Mouse (Mus musculus) megakaryocyte-erythroid progenitor cell, adult 5-6 weeks (primary cell): Measurements from ENCODE around the gene Lrrc27. TPM values are rescaled to one million over a fixed set of nuclear protein-coding genes. Genes with fewer than 3 reads are reported as not detected.

Source experiments
- ATAC-seq: replicated peaks from 2 replicates; pipeline ENCODE4 v1.8.0; 2016; ENCODE audit warnings: mild to moderate bottlenecking, inconsistent platforms; ENCODE audit not compliant: severe bottlenecking, poor library complexity, low FRiP score, low TSS enrichment
- total RNA-seq, 2 experiments: library from RNA; stranded (forward) in 1 of 2; stranded (reverse) in 1 of 2; fragments of 200-1000, 215-1000 nt in 1 of 2; fragments of >200 nt in 1 of 2; fragmentation: Nextera tagmentation in 1 of 2; gene quantifications; 2 replicates each; pipeline ENCODE4 v1.2.3; 2014 to 2017

Lrrc27 gene
- total RNA-seq (2014; fragmentation: Nextera tagmentation): 2.4 TPM in 1 of 2 replicates, not detected in the other
- total RNA-seq (2017): 0.56 and 1.4 TPM in 2 replicates

DNA sequence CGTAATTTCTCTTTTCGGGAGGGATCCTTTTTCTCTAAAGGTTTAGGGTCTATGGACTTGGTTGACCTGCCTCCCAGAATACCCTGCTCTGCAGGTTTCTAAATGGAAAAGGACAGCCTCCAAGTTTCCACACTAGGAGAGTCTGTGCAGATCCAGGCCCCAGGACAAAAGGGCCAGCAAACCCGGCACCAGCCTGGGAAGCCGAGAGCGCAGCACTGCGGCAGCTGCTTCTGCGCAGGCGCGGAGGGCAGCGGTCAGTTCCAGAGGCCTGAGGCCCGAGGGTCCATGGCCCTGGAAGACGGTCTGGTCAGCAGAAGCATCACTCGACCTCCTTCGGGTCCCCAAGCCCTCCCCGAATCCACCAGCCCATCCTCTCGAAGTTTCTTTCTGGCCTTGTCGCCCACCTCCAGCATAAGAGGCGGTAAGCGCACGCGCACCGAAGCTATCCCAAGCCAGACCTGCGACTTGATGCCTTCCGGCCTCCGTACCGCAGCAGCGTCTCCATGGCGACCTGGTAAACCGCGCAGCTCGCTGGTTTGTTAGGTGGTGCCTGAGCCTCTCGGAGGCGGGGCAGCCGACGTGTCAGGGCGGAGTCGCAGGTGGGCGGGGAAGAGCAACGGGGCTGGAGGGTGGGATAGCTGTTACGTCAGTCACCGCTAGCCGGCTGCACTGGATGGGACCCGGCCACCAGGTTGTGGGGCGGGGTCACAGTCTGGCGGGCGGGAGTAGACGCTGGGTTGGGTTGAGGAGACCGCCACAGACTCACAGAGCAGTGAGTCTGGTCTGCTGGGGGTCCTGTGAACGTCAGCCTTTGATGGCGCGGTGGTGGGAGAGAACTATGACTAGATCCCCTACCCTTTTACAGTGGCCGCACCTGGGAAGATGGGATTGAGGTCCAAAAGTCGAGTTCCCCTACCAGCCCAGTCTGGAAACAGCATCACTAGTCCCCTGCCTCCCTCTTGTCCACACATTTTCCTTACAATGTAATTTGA, at the start of gene Lrrc27, which contains the start of gene Stk32c:
Gene Lrrc27, plus strand, starts transcription at position 235 of the 992 bp plus-strand sequence.
Gene Stk32c, minus strand, starts transcription at position 554 of the 992 bp plus-strand sequence.
- ATAC-seq: peak; percentile 98

DNA sequence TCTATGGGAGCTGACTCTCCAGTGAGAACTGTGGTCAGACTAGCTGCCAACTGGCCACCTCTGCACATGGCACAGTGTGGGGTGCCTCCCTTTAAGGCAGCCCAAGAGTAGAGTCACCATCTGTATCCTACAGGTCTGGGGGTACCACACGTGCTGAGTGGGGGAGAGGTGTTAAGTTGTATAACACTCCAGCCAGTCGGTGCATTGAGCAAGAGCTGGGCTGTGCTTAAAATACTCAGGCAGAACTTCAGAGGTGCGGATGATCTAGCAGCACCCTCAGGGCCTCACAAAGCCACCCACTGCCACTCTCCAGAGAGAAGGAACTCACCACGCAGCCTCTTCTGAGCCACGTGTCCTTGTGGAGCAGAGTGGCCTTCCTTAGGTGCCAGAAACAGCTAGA, 48.4 kb upstream of the Lrrc27 start:
- no peak for ATAC-seq

DNA sequence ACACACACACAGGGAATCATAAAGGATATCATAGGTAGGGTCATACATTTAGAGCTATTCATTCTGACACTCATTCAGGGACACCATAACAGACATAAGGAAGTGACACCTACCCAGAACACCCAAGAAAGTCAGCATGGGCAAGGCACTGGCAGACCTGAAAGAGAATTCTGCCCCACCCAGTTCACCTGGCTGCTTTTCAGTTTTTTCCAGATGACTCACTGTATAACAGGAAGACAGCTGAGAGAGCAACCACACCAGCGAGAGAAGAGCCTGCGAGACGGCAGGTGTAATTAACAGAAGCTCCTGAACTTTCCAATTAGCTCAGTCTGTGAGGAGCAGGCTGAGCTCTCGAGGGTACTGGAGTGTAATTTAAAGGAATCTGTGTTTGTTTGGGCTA, 43.6 kb upstream of the Lrrc27 start:
- ATAC-seq: no peak

DNA sequence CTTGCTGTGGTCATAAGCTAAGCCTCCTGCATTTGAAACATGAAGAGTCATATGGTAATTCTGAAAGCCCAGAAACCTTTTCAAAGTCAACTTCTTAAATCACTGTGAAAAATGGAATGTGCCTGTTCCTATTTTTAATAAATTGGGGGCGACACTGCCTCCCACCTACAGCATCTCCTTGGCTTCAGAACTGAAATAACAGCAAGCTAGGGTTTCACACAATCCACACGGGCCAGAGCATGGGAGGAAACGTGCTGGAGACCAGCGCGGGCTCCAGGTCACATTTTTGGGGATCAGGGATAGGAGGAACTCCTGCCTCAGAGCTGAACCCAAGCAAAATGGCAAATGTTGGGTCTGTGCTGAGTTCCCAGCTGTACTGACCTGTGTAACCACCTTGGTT, 33.5 kb upstream of the Lrrc27 start:
- ATAC-seq: no peak

DNA sequence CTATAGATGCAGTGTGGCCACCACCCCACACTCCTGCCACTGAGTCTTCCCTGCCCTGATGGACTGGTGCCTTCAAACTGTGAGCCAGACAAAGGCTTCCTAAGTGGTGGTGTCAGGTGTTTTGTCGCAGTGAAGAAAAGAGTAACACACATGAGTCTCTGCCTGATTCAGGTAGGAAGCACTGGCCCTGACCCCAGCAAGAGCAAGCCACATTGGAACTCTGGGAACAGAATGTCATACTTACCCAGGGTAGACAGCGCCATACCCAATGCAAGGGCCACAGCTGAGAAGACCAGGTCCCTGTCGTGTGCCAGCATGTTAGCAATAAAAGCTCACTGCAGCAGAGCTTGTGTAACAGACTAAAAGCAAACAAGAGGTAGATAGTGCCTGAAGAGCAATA, 32.7 kb upstream of the Lrrc27 start:
- ATAC-seq: no peak

DNA sequence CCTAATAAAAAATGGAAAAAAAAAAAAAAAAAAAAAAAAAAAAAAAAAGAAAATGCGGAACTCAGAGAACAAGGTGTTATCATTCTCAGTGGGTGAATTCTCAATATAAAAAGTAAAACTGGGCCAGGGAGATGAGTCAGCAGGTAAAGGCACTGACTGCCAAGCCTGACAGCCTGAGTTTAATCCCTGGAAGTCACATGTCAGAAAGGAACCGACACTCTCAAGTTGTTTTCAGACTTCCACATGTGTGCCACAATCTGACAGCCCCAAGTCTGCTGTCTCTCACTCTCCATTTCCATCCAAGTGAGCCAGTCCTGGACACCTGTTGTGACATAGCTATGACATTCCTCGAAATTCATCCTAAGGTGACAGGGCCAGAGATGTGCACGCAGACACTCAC, 28.4 kb upstream of the Lrrc27 start:
- no peak for ATAC-seq

DNA sequence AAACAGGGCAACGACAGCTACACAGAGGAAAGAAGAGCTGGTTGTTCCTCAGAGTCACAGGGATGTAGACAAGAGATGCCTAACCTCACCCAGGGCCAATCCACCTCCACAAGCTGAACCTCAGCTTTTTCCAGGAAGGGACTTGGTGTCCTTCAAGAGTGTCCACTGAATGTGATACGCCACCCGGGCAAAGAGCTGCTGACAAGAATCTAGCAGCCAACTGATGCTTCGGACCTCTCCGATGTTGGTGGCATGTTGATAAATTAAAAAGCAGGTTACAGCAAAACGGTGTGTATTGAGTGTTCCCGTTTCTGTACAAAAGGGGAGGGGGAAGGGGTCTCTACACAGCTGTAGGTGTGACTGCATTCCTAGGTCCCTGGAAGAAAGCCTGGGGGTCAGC, 27.9 kb upstream of the Lrrc27 start:
- ATAC-seq: no peak

DNA sequence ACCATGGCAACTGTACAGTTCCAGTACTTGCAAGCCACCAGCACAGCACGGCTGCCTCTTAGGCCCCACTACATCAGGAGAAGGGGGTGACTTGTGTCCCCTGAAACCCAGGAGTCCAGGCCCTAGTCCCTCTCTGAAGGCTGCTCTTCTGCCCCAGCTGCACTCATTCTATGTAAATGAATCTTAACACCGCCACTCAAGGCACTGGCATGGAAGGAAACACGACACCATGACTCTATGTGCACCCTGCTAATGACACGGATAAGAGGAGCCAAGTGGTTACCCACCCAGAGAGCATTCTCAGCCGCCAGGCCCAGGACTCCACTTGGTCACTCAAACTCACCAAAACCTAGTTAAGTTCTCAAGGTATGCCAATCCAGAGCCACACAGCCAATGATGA, 26.8 kb upstream of the Lrrc27 start:
- ATAC-seq: no peak

DNA sequence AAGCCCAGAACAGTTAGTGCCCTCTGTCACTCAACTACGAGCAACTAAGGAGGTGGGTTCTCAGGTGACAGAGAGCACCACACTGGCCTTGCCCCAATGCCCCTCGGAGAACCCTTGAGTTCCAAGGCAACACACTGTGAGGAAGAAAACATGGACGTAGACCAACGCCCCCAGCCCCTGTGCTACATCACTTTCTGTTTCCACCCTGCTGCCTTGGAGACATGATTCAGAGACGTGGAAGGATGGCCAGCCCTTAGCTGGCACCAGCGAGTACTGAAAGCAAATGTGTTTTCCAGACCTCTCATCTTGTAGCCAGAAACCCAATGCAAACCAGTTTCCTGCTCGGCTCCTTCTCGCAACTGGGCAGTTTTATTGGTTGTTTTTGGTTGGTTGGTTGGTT, 26.4 kb upstream of the Lrrc27 start:
- ATAC-seq: no peak

DNA sequence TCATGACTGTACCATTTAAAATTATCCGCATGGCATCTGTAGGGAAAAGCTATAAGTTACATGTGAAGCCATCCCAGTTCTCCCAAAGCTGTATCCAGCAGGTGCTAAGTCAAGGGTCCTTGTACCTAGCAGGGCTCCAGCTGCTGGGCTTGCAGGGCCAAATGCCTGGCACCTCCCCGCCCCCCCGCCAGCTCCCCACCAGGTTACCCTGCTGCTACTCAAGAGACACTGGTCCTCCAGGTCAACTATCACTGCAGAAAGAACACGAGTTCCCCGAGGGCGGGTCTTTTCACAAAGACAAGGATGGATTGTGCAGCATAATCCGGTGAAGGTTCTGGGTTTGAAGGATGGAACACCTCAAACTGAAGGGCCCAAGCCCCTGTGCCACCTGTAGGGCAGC, 25.5 kb upstream of the Lrrc27 start:
- ATAC-seq: no peak

DNA sequence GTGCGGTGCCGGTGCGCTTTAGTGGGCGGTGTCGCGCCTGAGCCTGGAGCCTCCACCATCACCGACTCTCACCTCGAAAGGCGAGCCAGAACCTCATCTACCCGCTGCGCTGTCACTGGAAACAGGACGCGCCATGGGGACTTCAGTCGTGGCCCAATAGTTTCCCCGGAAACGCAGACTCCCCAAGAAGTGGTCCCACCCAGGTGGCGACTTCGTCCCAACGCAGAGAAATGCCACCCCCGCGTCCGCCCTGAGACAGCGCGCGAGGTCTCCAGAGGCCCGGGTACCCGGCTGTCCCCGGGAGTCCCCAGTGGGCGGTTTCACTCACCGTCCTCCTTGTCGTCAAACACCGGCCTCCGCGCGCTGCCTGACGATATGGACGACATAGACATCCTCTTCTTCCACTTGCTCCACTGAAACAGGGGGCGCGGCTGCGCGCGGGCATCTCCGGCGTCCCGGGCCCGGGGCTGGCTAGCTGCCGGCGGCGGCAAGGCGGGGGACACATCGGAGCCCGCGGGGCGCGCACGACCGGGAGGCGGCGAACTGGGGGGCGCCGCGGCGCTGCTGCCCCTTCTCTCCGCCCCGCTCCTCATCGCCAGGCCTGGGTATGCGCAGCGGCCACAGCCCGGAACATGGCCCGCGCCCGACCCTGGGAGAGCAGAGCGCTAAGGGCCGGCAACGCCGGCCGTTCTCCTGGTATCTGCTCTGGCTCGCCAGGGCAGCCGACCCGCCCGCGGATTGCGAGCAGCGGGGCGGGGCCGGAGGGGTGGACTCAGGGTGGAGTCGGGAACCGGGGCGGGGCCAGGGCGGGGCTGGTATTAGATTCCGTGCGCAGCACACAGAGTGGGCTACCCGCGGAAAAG, 24.8 kb upstream of the Lrrc27 start:
- peak; percentile 91 for ATAC-seq

DNA sequence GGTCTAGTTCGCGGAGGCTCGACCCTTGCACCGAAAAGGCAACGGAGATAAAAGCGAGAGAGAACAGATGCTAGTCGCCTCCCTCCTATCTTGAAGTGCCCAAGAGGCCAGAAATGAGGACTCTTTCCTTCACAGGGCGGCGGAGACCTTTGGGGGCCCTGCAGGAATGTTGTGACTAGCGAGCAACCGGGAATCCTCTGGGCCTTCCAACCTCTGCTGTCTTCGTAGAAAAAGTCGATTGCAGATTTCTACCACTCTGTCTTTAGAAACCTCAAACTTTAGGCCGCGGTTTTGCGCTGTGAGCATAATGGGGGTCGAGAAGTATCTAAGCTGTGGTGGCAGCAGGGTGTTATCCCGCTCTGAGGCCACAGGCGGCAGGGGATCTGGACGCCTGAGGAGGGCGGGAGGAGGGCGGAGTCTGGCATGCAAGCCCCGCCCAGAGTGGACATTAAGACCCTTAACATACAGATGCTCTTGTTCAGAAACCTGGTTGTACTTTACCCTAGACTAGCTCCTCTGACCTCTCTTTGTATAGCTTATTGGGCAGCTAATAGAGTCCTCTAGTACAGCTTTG, 24.1 kb upstream of the Lrrc27 start:
- ATAC-seq: peak; percentile 63

DNA sequence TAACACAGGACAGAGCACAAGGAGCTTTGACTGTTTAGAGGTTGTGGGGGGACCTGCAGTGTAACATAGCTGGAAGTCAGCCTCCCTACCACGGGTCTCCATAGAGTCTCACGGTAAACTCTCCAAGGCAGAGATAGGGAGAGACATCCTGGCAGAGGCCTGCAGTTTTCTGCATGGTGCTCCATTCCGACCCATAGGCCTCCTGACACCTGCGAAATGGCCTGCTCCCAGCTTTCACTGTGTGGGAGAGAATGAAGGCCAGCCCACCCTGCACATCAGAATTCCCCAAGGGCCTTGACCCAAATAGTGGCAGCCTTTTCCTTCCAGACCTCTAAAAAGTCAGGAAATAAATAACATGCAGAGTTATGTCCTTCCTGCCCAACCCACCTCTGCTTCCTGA, 22.2 kb upstream of the Lrrc27 start:
- ATAC-seq: no peak

DNA sequence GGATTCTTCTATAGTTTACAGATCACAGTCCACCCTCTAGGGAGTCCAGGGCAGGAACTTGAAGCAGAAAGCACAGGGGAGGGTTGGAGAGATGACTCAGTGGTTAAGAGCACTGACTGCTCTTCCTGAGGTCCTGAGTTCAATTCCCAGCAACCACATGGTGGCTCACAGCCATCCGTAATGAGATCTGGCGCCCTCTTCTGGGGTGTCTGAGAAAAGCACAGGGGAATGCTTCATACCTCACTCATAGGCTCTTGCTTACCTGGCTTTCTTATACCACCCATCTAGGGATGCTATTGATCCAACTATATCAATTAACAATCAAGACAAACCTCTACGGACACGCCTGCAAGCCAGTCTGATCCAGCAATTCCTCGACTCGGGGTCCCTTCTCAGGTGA, 21.2 kb upstream of the Lrrc27 start:
- no peak for ATAC-seq

DNA sequence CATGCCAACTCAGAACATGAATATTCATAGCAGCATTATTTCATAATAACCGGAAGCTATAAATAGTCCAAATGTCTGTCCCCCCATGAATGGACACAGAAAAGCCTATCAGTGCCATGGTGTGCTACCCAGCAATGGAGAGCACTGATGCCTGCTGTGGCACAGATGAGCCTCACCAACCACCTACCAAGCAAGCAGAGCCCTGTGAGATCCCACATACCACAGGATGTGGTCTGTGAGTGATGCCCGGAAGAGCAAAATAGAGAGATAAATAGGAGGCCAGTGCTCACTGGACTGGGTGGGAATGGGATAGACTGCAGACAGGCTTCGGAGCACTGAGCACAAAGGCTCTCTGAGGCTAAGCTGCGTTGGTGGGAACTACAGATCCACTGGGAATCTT, 15.8 kb upstream of the Lrrc27 start:
- peak; percentile 48; the same call in 1 of the 2 replicates for ATAC-seq

DNA sequence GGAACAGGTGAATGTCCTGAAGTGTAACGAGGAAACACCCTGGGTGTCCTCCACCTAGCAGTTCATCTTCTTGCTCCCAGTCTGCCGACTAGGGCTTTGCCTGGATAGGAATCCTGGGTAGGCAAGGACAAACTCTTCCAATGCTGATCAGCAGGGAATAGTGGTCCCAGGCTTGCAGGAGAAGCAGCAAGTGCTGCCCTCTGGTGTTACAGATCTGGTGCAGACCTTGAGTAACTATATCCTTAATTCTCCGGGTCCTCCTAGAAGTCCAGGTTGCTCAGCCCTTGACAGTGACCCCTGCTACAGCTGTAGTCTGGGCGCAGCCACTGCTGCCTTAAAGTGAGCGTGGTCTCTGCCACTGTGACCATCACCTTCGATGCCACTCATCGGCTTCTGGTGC, 12.7 kb upstream of the Lrrc27 start:
- ATAC-seq: peak; percentile 70

DNA sequence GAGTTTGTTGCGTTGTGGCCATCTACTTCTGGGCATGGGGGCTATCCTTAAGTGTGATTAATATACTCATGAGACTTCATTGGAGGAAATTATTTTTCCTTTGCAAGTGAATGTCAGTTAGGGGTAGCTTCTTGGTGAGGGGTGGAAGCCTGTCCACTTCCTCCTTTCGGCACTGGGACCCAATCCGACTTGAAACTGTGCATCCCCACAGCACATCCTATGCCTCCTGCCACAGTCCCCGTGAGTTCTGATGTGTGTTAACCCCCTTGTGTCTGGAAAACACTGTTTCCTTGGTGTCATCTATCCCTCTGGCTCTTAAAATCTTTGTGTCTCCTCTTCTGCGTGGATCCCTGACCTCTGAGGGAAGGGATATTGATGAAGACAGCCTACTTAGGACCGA, 11.6 kb upstream of the Lrrc27 start:
- no peak for ATAC-seq

DNA sequence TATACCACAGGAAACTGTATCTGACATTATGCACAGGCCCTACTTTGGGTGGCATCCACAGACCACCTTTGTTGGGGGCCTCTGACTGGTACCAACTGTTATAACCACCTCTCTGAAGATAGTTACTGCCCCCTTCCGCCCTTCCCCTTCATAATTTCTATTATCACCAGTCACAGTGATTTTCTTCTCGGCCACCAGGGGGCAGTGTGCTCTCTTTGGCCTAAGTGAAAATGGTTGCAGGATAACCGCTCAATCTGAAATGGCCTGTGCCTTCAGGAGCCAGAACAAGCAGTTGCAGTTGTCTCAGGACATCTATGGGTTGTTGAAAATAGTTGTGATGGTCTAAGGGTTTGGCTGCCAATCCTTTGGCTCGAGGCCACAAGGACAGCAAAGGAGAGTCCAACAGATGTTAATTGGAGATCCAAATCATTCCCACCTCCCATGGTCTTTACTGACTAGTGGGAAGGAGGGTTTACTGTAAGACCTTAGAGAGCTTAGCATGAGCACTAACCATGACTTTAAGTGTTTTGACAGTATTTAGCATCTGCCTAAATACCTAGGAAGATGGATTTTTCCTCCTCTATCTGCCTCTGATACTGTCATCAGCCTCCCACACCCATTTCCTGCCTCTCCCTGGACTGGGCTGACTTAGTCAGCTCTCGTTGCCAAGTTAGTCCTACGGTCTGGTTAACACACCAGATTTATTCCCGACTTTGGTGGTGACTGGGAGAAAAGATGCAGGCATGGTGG, 4.6 kb upstream of the Lrrc27 start:
- peak; percentile 77 for ATAC-seq

DNA sequence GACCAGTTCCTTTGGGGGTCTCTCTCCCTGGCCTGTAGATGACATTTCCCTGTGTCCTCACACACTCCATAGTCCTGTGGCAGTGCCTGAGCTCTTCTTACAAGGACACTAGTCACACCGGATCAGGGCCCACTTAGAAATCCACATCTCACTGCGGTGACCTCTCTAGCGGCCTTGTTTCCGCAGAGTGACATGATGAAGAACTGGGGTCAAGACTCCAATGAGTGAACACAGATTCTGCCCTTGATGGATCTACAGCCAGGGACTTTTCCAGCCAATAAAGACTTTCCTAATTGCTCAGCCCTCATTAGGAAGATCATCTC, 4.1 kb upstream of the Lrrc27 start:
- ATAC-seq: no peak
